Mouse (Mus musculus): Measurements from ENCODE around the gene Itpr1.
A peak's percentile ranks its signal among the peaks of the same experiment; 100 is the strongest.

The Itpr1 gene

DNA sequence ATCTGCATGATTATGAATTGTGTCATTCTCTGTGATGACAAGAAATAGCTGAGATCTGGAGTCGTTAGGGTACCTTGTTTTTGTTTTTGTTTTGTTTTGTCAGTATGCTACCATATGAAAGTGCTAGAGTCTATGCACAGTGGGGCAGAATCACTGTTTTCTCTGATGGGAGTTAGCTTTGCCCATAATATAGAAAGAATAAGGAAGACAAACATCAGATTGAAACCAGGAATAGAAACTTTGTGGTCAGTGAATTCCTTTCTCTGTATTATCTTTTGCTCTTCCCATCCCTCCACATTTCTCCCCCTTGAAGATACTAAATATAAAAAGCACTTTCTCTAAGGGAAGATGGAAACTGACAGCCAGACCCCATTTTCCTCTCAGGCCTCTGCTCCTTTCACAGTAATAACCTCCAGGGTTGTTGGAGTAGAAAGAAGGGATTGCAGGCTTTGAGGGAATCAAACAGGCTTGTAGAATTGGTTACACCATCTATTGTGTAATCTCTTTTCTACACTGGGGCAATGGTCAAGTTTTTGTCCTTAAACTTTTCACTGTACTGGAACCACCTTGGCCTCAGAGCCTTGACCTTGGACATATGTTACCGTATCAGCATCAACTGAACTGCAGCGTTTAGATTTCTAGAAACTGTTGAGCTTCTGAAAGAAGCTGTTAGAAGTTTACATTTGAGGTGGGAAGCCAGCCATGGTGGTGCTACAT is 33.6 kb downstream of the Itpr1 start:
- no peak for DNase-seq

DNA sequence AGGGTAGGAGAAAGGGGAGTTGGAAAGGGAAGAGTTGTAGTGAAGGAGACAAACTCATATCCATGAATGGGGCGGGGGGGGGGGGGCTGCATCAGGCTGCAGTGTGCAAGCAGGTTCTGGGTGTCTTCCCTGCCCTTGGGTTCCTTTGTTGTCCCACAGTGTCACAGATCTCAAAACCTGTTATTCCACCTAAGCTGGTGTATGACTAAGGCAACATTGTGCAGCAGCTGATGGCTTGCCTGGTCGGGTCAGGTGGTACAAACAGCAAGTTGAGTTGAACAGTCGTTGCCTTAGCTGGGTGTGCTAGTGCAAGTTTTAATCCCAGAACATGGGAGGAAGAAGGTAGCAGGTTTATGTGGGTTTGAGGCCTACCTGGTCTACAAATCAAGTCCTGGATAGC is 34.3 kb downstream of the Itpr1 start:
- no peak for DNase-seq

DNA sequence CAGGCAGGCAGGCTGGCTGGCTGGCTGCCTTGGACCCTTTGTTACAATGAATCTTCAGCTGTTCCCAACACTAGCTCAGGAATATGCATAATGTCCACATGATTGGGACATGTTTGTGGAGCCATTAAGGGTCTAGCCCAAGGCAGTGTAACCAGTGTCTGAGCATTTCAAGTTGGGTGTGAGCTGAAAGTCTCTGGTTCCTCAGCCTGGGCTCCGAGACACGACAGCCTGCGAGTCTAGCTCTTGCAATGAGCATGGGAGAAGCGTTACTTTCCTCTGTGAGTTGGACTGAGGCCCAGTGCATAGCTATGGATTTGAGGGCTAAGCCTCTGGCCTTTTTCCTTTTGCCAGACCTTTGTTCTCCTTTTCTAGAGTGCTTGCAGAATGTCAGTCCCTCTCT is 35.6 kb downstream of the Itpr1 start:
- peak; percentile 86 for DNase-seq

DNA sequence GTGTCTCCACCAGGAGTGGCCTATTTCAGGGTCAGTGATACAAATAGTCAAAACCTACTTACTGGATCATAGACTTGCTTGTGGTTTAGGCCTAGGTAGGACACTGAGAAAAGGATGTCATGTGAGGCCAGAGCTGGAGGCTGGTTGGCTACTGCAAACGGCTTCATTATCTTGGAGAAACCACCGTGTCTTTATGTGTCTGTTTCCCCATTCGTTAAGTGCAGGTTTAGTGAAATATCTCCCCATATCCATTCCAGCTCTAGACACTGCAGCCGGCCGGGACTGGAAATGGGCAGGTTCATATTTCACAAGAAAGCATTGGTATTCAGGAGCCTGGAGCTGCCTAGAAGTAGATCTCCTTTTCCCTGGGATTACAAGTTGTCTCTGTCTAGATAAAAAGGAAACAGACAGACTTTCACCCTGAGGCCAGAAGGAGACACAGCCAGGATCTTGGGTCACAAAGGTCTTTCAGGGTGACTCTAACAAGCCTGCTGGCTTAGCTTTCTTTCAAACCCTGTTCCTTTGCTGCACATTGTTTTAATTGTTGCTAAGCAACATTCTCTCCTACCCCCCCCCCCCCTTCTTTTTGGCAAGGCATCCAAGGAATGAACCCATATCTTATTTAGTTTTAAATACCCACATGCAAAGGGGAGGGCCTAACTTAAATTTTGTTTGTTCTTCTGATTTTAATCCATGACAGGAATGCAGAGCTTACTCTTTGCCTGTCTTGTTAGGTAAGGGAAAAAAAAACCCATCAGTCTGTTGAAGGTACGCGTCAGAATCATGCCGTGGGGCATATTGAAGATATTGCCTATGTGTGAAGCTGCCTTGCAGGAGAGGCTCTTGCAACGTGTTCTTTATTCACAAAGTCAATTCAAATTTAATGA is 36.4 kb downstream of the Itpr1 start:
- peak; percentile 90 for DNase-seq

DNA sequence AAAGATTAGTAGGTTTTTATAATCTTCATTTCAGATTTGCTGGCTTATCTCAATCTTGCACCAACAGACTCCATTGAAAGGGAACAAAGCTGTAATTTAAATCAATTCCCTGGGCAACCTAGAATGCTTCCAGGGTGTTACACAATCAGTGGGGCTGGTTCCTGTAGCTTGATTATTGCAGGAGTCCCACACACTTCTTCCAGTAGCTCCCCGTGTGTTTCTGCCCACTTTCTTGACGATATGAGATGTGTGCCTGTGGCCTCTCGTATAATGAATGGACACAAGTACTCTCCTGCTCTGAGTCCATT is 37.0 kb downstream of the Itpr1 start:
- peak; percentile 89 for DNase-seq

DNA sequence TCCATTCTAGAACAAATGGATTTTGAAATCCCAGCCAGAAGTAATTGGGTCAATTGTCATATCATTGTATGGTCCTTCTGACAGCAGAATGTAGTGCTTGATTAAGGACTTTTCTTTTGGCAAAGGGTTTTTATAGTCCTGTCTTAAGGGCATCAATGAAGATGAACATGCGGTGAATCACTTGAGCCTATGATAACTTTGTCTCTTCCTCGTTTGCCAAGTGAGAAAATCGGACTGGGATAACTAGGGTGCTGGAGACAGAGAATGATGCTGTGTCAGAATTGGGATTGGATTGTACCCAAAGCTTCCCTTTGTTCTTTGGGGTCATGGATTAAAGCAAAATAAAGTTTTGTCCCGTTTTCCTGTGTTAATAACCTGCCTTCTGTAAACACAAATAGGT is 37.5 kb downstream of the Itpr1 start:
- DNase-seq: peak; percentile 78

DNA sequence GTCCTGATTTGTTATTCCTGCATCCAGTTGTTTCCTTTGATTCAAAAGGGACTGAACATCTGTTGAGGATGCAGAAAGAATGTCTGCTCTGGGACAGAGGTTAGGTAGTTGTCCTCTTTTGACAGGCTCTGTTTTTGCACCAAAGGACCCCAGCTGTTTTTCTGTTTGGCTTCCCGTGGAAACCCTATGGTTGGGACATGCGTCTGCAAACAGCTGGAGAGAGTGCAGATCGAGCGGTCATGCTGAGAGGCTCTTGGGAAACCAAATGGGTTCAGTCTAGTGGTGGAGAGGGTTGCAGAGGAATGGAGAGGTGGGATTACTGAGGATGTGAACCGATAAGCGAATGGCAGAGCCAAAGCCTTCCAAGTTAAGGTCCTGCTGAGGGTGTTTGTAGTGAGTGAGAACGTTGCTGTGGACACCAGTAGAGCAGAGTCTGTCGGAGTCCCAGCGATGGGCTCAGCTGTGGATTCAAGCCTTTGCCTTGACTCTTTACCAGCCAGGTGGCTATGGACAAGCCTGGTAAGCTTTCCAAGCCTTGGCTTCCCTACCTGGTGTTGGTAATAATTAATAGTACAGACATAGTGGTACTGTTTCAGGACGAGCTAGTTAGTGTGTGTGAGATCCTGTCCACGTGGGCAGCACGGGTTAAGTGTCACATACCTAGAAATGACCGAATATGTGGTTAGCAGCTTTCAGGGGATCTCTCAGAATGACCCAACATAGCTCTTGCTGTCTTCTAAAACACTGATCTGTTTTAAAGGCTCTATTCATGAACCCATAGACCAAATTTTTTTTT is 39.9 kb downstream of the Itpr1 start:
- peak; percentile 96 for DNase-seq

DNA sequence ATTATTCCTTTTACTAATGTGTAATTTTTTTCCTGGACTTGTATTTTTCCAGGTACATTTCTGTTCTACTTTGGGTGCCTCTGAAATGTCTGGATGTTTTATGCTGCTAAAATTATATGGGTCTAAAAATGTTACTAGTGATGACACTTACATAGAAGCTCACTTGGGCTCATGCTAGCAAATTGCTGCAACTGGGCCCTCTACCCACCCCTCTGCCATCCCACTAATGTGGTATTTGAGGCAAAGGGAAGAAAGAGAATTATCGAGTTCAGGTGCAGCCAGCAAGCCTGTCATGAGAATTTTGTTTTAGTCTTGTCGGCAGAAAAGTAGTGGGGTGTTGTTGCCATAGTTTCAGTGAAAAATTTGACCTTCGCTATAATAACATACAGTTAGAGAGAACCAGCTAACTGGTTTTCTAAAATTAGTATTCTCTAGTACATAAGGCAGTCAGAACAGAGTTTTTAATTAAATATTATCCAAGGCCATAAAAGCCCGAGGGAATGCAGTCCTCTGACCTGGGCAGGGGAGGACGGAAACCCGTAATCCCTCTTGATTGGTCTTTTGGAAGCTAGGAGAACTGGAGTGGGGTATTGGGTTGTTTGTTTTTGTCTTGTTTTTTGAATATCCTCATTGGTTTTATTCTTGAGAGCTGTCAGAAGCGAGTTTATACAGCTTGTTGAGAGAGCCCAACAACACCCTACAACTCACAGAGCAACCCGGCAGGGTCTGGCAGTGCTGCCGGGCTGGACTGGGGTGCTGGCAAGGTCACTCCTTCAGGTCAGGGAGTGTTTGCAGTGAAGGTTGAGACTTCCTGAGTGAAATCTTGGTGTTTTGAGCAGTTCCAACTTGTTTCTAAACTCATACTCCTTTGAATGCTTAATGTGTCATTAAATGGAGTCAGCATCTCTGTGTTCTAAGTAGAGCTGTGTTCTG is 41.5 kb downstream of the Itpr1 start:
- peak; percentile 93 for DNase-seq

DNA sequence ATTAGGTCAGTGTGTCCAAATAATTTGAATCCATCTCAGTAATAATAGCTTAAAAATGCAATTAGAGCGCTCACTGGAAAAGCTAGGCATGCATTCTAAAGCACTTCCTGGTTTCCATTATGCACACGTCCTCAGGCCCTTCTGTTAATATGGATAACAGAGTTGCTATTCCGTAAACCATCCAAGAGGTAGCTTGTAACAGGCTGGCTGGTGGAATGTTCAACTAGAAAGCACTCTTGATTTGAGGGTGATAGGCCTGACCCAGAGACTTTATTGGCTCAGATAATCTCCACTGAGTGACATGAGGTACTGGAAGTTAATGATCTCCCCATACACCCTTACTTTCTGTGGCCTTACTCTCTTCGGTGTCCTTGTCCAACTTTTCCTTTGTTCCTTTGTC is 43.0 kb downstream of the Itpr1 start:
- peak; percentile 57 for DNase-seq

DNA sequence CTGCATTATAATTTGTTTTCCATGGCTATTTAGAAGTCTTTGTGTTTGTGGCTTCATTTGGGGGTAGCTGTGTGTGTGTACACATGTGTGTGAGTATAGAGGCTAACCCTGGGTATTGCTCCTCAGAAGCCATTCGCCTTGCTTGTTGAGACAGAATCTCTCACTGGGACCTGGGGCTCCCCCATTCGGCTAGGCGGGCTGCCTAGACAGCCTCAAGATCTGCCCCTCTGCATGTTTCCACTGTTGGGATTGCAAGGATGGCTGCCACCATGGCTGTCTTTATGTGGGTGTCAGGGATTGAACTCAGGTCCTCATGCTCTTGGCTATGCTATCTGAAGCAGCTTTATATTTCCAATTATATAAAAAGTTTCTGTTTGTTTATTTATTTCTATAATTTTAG is 44.3 kb downstream of the Itpr1 start:
- DNase-seq: peak; percentile 81

DNA sequence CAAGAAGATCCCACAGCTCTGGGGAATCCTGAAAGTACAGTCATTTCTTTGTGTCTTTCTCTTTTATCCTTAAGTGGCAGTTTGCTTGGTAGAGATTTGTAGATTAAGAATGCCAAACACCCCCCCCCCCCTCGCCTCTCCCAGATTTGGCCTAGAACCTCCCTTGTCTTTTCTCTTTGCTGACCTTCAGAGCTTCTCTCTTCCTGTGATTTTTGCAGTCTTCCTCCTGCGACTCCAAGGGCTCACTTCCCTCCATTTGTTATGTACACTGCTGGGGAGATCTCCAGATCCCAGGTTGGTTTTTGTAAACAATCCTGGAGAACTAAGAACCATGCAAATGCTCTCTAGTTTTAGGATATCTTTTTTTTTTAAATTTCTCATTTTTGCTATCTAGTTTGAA is 45.7 kb downstream of the Itpr1 start:
- peak; percentile 19 for DNase-seq

DNA sequence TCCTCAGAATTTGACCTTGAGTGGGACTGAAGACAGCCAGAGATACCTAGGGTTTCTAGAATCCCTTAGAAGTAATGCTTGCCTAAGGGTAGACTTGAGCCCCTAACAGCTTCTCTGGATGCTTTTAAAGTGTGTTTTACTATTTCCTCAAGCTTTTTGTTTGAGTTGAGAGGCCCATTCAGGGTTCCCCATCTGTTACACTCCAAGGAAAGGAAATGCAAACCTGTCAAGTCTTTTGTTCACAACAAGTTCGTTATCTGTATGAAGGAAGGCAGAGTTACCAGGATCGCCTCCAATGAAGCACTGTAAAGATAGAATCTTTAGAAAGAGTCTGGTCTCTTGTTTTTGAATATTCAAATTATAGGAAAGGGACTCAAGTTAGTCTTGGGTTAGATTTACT is 46.8 kb downstream of the Itpr1 start:
- peak; percentile 39 for DNase-seq

DNA sequence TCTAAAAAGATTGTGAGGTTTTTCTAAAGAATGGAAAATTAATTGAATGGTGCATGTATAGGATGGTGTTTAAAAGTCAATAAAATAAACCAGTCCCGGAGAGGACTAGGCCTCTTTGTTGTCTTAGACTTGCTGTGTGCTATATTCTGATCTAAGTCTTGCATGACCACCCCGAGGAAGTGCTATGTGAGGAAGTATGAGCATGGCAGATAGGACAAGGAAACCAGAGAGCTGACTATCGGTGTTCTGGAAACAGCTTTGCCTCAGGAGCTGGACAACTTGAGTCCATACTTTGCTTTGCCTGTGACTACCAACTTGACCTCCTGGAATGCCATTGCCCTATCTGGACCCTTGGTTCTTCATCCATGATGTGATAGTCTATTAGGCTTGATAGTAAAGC is 48.6 kb downstream of the Itpr1 start:
- peak; percentile 29 for DNase-seq

DNA sequence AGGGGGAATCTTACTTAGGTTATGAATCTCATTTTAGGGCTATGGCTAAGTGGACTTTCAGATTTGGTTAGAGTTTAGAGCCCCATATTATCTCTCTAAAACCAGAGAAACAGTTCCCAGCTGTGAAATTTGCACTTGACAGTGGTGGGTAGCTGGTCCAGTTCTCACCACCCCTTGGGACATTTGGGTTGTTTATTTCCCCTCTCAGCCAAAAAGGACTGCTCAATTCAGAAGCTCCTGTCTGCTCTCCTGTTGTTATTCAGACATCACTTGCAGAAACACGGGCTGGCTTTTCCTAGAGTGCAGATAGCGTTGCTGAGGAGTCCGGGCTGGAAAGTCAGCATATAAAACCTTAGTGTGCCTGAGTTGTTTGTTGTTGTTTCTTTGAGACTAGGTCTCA is 51.3 kb downstream of the Itpr1 start:
- DNase-seq: peak; percentile 92

DNA sequence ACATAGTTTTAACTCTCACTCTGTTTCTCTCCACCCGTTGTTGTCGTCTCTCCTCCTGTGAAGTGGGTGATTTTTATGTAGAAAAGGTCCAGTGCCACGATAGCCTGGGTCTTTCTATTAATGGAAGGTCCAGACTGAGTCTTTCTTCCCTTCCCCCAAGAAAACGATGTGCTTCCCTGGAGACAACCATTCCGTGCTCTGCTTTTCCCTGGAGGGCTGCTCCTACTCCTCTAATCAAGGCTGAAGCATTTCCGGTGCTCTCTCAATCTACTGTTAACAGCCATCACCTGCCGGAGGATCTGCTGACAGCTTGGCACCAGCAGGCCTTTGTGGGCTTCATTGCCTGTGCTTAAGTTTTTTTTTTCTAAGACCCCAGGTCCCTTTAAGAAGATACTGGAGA is 60.6 kb downstream of the Itpr1 start:
- peak; percentile 90 for DNase-seq

DNA sequence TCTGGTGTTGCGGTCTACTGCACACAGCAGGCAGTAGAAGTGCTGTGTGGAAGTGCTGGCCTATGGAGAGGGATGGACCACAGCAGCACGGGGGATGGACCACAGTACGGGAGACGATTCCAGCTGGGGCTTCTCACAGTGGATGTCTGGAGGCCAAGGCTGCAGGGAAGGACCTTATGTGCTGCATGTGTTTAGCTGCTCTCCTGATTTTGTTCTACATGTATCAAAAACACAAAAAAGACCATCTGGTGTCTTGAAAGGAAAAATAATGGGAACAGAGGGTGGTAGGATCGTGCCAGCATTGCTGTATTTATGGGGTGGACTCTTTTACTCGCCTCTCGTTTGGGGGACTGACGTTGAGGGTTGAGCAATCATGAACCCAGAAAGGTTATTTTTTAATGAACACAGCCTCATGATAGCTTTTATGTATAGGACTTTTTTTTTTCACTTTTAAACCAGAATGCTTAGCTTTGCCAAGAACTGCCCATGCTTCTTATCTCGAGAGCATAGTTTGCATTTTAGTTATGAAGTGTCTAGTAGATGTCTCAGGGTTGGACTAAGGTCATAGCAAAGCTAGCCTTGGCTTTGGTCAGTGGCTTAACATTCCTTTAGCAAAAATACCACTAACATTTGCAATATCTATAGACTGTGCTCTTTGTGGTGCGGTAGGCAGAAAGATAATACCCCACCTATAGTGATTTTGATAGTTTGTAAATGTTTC is 61.6 kb downstream of the Itpr1 start:
- DNase-seq: peak; percentile 96

DNA sequence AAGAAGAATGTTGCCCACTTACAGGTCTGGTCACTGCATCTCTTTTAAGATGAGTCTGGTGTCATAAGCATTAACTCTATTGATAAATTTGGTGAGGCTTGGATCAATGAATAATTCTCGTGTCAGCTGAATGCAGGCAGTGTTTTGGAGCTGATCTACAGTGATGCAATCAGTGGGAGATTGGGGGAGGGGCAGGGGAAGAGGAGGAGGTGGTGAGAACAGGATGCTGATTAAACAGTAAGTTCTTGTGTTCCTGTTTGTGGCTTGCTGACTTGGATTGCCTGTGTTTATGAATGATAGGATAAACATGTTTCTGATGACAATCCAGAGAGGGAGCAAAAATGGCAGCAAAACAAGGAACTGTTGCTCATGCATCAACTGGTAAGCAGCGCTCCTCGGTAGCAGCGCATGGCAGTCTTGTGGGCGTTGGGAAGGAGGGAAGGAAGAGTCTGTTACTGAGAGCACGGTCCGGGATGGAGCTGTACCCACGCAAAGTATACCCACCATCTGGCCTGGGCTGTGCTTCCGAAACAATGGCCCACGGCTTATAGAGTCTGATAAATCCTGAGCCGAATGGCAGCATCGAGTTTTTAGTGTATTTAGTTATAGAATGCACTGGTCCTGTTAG is 64.1 kb downstream of the Itpr1 start:
- peak; percentile 89 for DNase-seq

DNA sequence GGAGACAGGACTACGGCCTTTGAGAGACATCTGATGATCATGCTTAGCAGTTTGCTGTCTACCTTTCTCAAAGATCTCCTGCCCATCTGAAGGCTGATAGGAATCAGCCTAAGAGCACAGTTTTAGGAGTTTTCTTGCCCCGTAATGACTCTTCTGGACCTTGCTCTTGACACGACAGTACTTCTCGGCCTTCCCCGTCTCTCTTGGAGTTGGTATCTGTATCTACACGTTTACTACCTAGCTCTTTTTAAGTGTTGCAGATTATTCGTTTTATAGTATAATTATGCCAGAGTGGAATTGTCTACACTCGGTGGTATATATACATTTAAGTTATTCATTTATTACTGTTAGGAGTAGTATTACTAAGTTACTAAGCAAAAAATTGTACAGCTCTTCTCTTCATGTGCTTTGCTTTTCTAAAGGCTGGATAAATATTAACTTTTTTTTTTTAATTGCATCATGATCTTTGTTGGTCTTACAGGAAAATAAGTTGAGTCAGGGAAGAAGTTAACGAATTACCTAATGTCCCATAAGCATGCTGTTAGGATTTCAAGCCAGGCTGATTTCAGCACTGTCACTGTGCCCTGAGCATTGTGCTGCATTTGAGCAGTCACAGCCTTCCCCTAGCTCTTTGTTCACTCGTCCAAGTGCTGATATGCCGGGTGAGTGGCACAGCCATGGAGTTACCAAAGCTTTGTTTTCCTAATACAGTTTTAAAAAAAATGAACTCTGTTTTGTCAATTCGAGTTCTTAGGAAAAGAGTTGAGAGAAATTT is 64.9 kb downstream of the Itpr1 start:
- peak; percentile 87 for DNase-seq

DNA sequence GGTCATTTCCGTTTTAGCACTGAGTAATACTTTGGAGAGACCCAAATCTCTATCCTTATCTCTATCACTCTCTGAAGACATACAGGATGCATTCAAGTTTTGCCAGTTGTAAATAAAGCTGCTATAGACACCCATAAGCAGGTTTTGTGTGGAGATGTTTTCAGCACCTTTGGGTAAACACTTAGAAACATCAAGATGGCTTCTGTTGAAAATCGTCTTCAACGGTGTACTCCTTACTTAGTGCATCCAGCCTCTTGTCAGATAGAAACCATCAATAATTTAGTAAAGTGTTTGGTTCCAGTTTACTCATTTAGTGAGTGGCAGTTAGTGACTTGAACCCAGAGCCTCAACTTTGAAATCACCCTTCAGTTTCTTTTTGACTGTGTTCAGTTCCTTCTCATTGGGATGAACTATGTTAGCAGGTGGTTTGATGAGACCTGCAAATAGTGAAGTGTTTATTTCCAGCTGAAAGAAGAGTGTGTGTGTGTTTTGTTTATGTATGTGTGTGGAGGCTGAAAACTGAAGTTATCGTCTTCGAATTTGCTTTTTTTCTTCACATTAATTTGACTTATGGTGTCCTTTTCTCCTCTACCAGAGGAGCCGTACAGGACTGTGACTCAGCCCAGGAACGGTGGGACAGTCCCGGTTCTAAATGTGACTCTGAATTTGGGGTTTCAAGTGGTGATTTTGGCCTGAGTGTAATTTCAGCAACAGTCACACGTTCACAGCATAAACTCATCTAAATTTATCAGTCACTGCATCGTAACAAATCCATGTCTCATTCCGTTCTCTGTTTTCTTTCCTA is 66.1 kb downstream of the Itpr1 start:
- DNase-seq: peak; percentile 46

DNA sequence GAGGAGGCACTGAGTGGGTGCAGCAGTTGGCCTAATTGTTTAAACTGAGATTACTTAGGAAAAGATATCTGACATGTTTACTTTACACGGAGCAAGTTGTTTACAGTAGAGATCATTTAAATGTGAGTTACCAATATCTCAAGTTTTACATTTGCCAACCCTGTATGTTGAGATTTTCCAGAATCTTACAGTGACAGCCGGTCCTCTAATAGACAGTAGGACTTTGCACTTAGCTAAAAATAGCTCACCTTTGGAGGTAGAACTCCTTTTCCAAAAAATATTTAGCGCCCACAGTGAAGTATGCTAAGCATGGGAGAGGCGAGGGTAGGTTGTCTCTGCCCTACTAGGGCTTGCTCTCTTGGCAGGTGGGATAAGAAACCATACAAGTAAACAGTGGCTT is 69.2 kb downstream of the Itpr1 start:
- DNase-seq: no peak
